Mouse (Mus musculus) neural tube, embryonic 15.5 days (tissue): Measurements from ENCODE around the gene Lgr6. TPM values are rescaled to one million over a fixed set of nuclear protein-coding genes. Genes with fewer than 3 reads are reported as not detected.

Experiments
- ATAC-seq: fragments of 200-750 bp; cut with Nextera tagmentation; 2 replicates; pipeline ENCODE4 v1.8.0; 2017; ENCODE audit warnings: mild to moderate bottlenecking, moderate TSS enrichment, moderate library complexity; ENCODE audit not compliant: low FRiP score
- H3K27ac ChIP-seq: fragments of 300-500 bp; sonication (generic); replicated peaks from 2 replicates; pipeline ENCODE4 v1.5.1; 2015; ENCODE audit warnings: mild to moderate bottlenecking, inconsistent platforms
- H3K27me3 ChIP-seq: fragments of 300-500 bp; sonication (generic); replicated peaks from 2 replicates; pipeline ENCODE4 v1.6.1; 2015; ENCODE audit warnings: inconsistent platforms
- H3K36me3 ChIP-seq: fragments of 300-500 bp; sonication (generic); 2 replicates; pipeline ENCODE4 v1.6.1; 2015; ENCODE audit warnings: inconsistent platforms
- H3K4me1 ChIP-seq: fragments of 300-500 bp; sonication (generic); 2 replicates; pipeline ENCODE4 v1.6.1; 2015; ENCODE audit warnings: inconsistent platforms
- H3K4me2 ChIP-seq: fragments of 300-500 bp; sonication (generic); 2 replicates; pipeline ENCODE4 v1.6.1; 2015; ENCODE audit warnings: inconsistent platforms, mild to moderate bottlenecking, moderate library complexity
- H3K4me3 ChIP-seq: fragments of 300-500 bp; sonication (generic); replicated peaks from 2 replicates; pipeline ENCODE4 v1.5.1; 2015; ENCODE audit warnings: mild to moderate bottlenecking, inconsistent platforms
- H3K9ac ChIP-seq: fragments of 300-500 bp; sonication (generic); replicated peaks from 2 replicates; pipeline ENCODE4 v1.6.1; 2015; ENCODE audit warnings: mild to moderate bottlenecking, inconsistent platforms
- H3K9me3 ChIP-seq: fragments of 300-500 bp; sonication (generic); replicated peaks from 2 replicates; pipeline ENCODE4 v1.6.1; 2016; ENCODE audit warnings: inconsistent platforms
- WGBS: fragments of 180-500 bp; shearing (Covaris S2); methylation state at CpG from one replicate; pipeline ENCODE4 v1.1.7; 2015; ENCODE audit warnings: mixed read lengths; 5-methylcytosine and 5-hydroxymethylcytosine counted together
- polyA plus RNA-seq: library from polyadenylated mRNA; unstranded; fragments of >200 nt; fragmentation: Nextera tagmentation; extraction: Ambion mirVana; gene quantifications from 2 replicates; pipeline ENCODE4 v1.2.1, GENCODE M21; 2015

Gene Lgr6
- polyA plus RNA-seq, 1 experiment from 2014 or later = 1.6 TPM

GRCm38 (mm10) chr1:134942898-134943297, 162.2 kb downstream of the Lgr6 start:
- no peak overlapping the region for H3K9ac ChIP-seq
- no peak overlapping the region for H3K27ac ChIP-seq
- H3K27me3 ChIP-seq = no peaks in the 10 kb centered on the region
- no peaks in the 10 kb centered on the region for H3K36me3 ChIP-seq
- H3K4me3 ChIP-seq = no peak overlapping the region
- peaks cover 7% of the 10 kb centered on the region; the same call in 1 of the 2 replicates for H3K4me1 ChIP-seq
- H3K4me2 ChIP-seq = no peak overlapping the region
- no peak for ATAC-seq
- WGBS = 93% methylated on average over 2 of the region's 2 CpGs
- no peaks in the 10 kb centered on the region for H3K9me3 ChIP-seq

- H3K4me3 ChIP-seq = no peak overlapping the region
- H3K27me3 ChIP-seq = no peaks in the 10 kb centered on the region
- no peak overlapping the region for H3K27ac ChIP-seq
- WGBS = 37% methylated on average over 4 of the region's 4 CpGs
- no peaks in the 10 kb centered on the region for H3K9me3 ChIP-seq
- H3K9ac ChIP-seq = no peak overlapping the region
- ATAC-seq = no peak
- no peak overlapping the region for H3K4me2 ChIP-seq
- H3K36me3 ChIP-seq = no peaks in the 10 kb centered on the region
- peaks cover 7% of the 10 kb centered on the region; the same call in 1 of the 2 replicates for H3K4me1 ChIP-seq
Observed at GRCm38 (mm10) chr1:134940863-134941262, 164.2 kb downstream of the Lgr6 start.

- no peaks in the 10 kb centered on the region for H3K9me3 ChIP-seq
- no peak overlapping the region for H3K9ac ChIP-seq
- peaks cover 7% of the 10 kb centered on the region; the same call in 1 of the 2 replicates for H3K4me1 ChIP-seq
- ATAC-seq = no peak
- WGBS = 88% methylated on average over 1 of the region's 1 CpGs
- H3K4me3 ChIP-seq = no peak overlapping the region
- no peak overlapping the region for H3K4me2 ChIP-seq
- H3K36me3 ChIP-seq = no peaks in the 10 kb centered on the region
- H3K27ac ChIP-seq = no peak overlapping the region
- H3K27me3 ChIP-seq = no peaks in the 10 kb centered on the region
Observed at GRCm38 (mm10) chr1:134938233-134938632, 166.8 kb downstream of the Lgr6 start.

GRCm38 (mm10) chr1:134936335-134936734, 168.7 kb downstream of the Lgr6 start:
- 90% methylated on average over 6 of the region's 6 CpGs for WGBS
- H3K27me3 ChIP-seq = no peaks in the 10 kb centered on the region
- no peak overlapping the region for H3K9ac ChIP-seq
- H3K36me3 ChIP-seq = no peaks in the 10 kb centered on the region
- H3K27ac ChIP-seq = no peak overlapping the region
- no peak for ATAC-seq
- no peak overlapping the region for H3K4me2 ChIP-seq
- H3K4me3 ChIP-seq = no peak overlapping the region
- H3K4me1 ChIP-seq = peaks cover 5% of the 10 kb centered on the region; the same call in 1 of the 2 replicates
- H3K9me3 ChIP-seq = no peaks in the 10 kb centered on the region

Other genes with a start within 250 kb of the Lgr6 start
- gene Ppp1r12b, start 149.3 kb downstream of the Lgr6 start, polyA plus RNA-seq = 13.3 and 16.3 TPM in 2 replicates
- gene Ube2t, start 142.7 kb downstream of the Lgr6 start, polyA plus RNA-seq = 11.4 and 15.6 TPM in 2 replicates
- gene Ptpn7, start 27.4 kb upstream of the Lgr6 start, polyA plus RNA-seq = 0.36 and 15.5 TPM in 2 replicates
- 314 and 353 TPM in 2 replicates for gene Arl8a, start 41.5 kb upstream of the Lgr6 start, polyA plus RNA-seq
- gene Gpr37l1, start 62.4 kb upstream of the Lgr6 start, polyA plus RNA-seq = 1.4 and 1.7 TPM in 2 replicates
- 0.35 and 13.0 TPM in 2 replicates for gene Elf3, start 153.3 kb upstream of the Lgr6 start, polyA plus RNA-seq
- gene Rnpep, start 178.8 kb upstream of the Lgr6 start, polyA plus RNA-seq = 99.5 and 107 TPM in 2 replicates
- 181 and 191 TPM in 2 replicates for gene Timm17a, start 208.5 kb upstream of the Lgr6 start, polyA plus RNA-seq
- gene Lmod1, start 219.5 kb upstream of the Lgr6 start, polyA plus RNA-seq = 0.15 and 1.4 TPM in 2 replicates